Mouse (Mus musculus) fibroblast of lung, adult 2 months (primary cell): Measurements from ENCODE around the gene Trappc6b.
"Not testable (repeated sequence)": the region's sequence is repeated elsewhere in the genome, so short reads cannot be mapped to it uniquely, and the experiment has no call there.

Experiments used
- DNase-seq: peaks from one replicate; pipeline ENCODE4 v3.0.0-alpha.2; 2011; ENCODE audit warnings: low read depth

Trappc6b gene

GRCm38 (mm10) chr12:59060993-59061595 is at the start of gene Trappc6b:
Gene Trappc6b (minus strand): TSS chr12:59061472.
- peak; percentile 47 for DNase-seq

DNA sequence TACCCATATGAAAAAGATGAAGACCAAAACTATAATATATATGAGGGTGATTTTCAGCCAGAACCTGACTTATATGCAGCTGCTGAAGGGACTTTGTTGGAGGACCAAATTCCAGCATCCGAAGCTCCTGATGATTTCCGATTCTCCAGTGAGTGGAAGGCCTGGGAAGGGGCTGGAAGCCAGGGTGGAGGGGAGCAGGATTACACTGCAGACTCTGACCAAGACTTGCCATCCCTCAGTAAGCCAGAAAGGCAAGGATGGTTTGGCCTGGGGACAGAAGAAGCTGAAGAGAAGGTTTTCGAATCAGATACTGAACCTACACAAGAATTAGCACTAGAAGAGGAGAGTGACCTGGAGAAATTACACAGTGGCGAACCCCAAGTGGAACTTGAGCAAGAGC is 46.7 kb upstream of the Trappc6b start:
- no peak for DNase-seq

DNA sequence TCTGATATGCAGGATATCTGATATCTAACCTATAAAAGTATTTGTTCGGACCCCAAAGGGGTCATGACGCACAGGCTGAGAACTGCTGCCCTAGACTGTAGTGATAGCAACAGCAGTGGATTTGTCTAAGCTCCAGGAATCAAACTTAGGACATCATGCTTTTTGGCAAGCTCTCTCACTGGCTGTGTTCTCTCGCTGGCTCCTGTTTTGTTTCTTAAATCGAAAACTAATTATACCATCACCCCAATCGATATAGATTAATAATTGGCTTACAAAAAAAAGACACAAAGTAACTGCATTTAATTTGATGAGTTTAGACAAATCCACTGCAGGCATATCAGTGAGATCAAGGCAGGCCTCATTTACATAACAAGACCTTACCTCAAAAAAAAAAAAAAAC is 45.2 kb upstream of the Trappc6b start:
- DNase-seq = no peak

- no peak for DNase-seq
These were observed 44.6 kb upstream of the Trappc6b start for GRCm38 (mm10) chr12:59105914-59106313.

DNA sequence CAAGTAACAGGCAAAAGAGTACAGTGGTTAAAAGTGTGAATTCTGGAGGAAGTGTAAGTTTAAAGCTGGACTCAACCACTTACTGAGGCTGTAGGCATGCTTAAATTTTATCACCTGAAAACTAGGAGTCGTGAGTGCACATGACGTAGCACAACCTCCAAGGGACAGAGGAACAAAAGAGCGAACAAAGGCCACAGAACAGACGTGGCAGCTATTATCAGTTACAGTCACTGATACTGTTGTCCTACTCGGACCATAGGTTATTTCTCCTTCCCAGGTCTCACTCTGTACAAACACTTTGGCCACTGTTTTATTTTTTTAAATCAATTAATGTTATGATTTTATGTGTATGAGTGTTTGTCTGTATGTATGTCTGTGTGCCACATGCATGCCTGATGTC is 43.5 kb upstream of the Trappc6b start:
- no peak for DNase-seq

- DNase-seq = no peak
These were observed 34.1 kb upstream of the Trappc6b start, which contains the start of gene Mia2 for GRCm38 (mm10) chr12:59095104-59096025. Gene Mia2 (plus strand): TSS chr12:59095799.

DNA sequence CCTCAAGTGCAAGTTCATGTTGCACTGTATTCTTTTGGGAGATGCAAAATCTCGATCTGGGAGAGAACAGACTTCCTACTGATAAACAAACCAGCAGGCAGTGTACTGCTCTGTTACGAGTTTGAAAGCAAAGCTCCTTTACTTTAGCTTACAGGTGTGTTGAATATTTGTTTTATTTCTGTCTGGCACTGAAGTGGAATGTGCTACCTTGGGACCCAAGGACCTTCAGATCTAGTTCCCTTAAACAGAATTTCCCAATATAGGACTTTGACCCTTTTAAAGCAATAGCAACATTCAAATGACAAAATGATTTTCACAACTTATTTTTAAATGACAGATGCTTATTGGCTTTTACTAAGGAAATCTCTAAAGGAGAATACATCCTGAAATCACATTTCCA is 32.3 kb upstream of the Trappc6b start:
- DNase-seq = no peak

GRCm38 (mm10) chr12:59086171-59086570 is 24.9 kb upstream of the Trappc6b start:
- no peak for DNase-seq

GRCm38 (mm10) chr12:59084446-59084845 is 23.2 kb upstream of the Trappc6b start:
- no peak for DNase-seq

DNA sequence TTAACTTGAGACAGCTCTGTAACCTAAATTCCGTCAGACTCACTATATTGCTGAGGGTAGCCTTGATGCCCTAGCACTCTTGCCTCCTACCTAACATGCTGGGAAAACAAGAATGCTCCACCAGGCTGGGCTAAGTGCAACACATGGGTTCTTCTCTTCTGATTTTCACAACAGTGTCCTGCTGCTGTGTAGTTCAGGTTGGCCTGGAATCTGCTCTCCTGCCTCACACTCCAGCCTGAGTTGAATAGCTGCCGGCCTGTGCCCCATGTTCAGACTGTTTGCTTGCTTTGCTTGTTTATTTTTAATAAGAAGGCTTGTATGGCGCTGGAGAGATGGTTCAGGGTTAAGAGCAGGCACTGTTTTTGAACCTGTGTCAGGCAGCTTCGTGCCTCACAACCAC is 19.2 kb upstream of the Trappc6b start:
- DNase-seq = no peak

DNA sequence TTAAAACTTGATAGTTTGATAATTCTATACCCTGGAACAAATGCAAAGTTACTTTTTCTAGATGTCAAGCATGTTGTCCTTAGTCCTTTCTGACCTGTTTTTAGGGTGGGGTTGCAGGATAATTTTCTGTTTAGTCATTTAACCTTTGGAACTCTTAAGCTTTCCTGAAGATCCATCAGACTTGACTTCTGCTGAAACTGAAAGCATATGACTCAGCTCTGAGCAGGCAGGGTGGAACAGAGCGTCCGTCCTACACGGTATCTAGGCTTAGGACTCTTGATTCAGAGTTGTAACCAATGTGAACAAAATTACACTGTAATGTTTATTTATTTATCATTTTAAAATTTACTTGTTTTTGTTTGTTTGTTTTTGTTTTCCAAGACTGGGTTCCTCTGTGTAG is 16.6 kb upstream of the Trappc6b start:
- no peak for DNase-seq

- DNase-seq = no peak
These were observed 15.7 kb upstream of the Trappc6b start for GRCm38 (mm10) chr12:59076996-59077395.

GRCm38 (mm10) chr12:59074052-59074451 is 12.8 kb upstream of the Trappc6b start:
- no peak for DNase-seq

DNA sequence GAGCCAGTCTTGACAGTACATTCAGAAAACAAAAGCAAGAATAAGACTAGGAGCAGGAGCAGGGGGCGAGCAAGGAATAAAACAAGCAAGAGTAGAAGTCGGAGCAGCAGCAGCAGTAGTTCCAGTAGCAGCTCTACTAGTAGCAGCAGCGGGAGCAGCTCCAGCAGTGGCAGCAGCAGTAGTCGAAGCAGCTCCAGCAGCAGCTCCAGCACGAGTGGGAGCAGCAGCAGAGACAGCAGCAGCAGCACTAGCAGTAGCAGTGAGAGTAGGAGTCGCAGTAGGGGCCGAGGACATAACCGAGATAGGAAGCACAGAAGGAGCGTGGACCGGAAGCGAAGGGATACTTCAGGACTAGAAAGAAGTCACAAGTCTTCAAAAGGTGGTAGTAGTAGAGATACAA is 11.0 kb upstream of the Trappc6b start:
- DNase-seq = no peak

DNA sequence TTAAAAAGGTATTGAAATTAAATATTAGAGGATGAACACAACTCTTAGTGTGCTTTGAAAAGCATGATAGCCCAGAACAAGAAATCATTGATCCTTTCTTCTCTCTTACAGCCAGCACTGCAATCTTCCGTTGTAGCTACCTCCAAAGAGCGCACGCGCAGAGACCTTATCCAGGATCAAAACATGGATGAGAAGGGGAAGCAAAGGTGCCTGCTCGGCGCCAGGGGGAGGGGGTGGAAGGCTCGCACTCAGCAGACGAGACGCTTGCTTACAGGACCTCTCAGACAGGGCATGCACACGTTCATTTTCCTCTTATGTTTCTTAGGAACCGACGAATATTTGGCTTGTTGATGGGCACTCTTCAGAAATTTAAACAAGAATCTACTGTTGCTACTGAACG is 7.5 kb upstream of the Trappc6b start:
- DNase-seq = no peak

DNA sequence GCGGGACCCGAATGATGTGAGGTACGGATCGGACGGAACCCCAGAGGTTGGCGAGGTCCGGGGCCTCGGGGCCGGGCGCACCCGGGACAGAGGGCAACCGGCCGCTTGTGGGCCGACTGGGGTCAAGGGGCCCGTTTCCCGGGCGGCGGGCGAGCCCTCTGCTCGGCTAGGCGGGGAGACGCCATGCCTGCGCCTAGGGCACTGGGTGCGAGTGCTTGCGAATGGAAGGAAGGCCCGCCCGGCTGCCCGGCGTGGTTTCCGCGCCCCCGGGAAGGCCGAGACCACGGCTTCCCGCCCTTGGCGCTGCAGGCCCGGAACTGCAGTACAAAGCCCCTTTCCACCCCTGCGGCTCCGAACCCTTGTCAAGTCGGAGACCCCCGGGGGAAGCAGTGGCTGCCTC is 5.8 kb upstream of the Trappc6b start:
- DNase-seq = no peak

- peak; percentile 96 for DNase-seq
These were observed 5.3 kb upstream of the Trappc6b start, which contains the start of gene Pnn for GRCm38 (mm10) chr12:59066448-59067077. Gene Pnn (plus strand): TSS chr12:59066884.

- no peak for DNase-seq
These were observed 4.5 kb upstream of the Trappc6b start for GRCm38 (mm10) chr12:59065776-59066175.

- no peak for DNase-seq
These were observed 3.6 kb upstream of the Trappc6b start for GRCm38 (mm10) chr12:59064837-59065236.

DNA sequence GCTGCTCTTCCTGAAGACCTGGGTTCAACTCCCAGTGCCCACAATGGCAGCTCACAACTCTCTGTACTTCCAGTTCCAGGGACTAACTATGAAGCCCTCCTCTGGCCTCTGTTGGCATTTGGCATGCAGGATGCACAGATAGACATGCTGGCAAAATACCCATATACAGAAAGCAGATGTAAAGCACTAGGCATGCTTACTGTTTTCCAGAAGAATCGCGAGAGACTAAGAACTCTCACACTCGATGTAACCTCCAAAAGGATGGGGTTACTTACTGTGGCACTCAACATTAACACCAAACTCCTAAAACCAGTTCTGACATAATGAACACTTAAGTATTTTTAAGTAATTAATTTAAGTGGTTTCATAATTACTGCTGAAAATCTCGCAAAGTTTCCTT is 950 bp downstream of the Trappc6b start:
- no peak for DNase-seq

- DNase-seq = not testable (repeated sequence)
These were observed 3.0 kb downstream of the Trappc6b start for GRCm38 (mm10) chr12:59058242-59058641.

GRCm38 (mm10) chr12:59056222-59056621 is 5.0 kb downstream of the Trappc6b start:
- DNase-seq = no peak
